Mouse (Mus musculus): Measurements from ENCODE around the gene Dynlrb2. TPM values are rescaled to one million over a fixed set of nuclear protein-coding genes. Genes with fewer than 3 reads are reported as not detected.

Gene Dynlrb2
- total RNA-seq (2021): not detected
- long read RNA-seq, experiment 1: 0 reads
- long read RNA-seq, experiment 2: 0 reads

- DNase-seq: peak; percentile 92
- intact Hi-C loops (cut with DNase I; ENCODE audit: low total_unique reads): no loop called here
These were observed at the start of gene Dynlrb2 for GRCm38 (mm10) chr8:116504477-116505120. Gene Dynlrb2 (plus strand): TSS chr8:116504974.

GRCm38 (mm10) chr8:116458569-116458968 is 46.2 kb upstream of the Dynlrb2 start:
- intact Hi-C loops (cut with DNase I; ENCODE audit: low total_unique reads): no loop called here
- no peak for DNase-seq

- DNase-seq: no peak
- intact Hi-C loops (cut with DNase I; ENCODE audit: low total_unique reads): no loop called here
These were observed 43.3 kb upstream of the Dynlrb2 start for GRCm38 (mm10) chr8:116461472-116461871.

- no peak for DNase-seq
- intact Hi-C loops (cut with DNase I; ENCODE audit: low total_unique reads): no loop called here
These were observed 38.2 kb upstream of the Dynlrb2 start for GRCm38 (mm10) chr8:116466586-116466985.

- intact Hi-C loops (cut with DNase I; ENCODE audit: low total_unique reads): no loop called here
These were observed 37.7 kb upstream of the Dynlrb2 start for GRCm38 (mm10) chr8:116467027-116467426.

GRCm38 (mm10) chr8:116477941-116478340 is 26.8 kb upstream of the Dynlrb2 start:
- intact Hi-C loops (cut with DNase I; ENCODE audit: low total_unique reads): loop anchor here (10.0 kb wide), 1 partner anchor 387 kb away; no protein-coding TSS in a partner anchor
- DNase-seq: no peak

More at GRCm38 (mm10) chr8:116467027-116467426, 37.7 kb upstream of the Dynlrb2 start:
- no peak for DNase-seq

- intact Hi-C loops (cut with DNase I; ENCODE audit: low total_unique reads): loop anchor here (10.0 kb wide), 1 partner anchor 386 kb away; no protein-coding TSS in a partner anchor
- DNase-seq: no peak
These were observed 26.1 kb upstream of the Dynlrb2 start for GRCm38 (mm10) chr8:116478681-116479080.

GRCm38 (mm10) chr8:116480894-116481293 is 23.9 kb upstream of the Dynlrb2 start:
- intact Hi-C loops (cut with DNase I; ENCODE audit: low total_unique reads): loop anchor here (5.0 kb wide), 1 partner anchor 276 kb away; no protein-coding TSS in a partner anchor
- DNase-seq: peak; percentile 42

GRCm38 (mm10) chr8:116482738-116483137 is 22.0 kb upstream of the Dynlrb2 start:
- intact Hi-C loops (cut with DNase I; ENCODE audit: low total_unique reads): loop anchor here (5.0 kb wide), 1 partner anchor 275 kb away; no protein-coding TSS in a partner anchor
- no peak for DNase-seq

GRCm38 (mm10) chr8:116484087-116484486 is 20.7 kb upstream of the Dynlrb2 start:
- intact Hi-C loops (cut with DNase I; ENCODE audit: low total_unique reads): loop anchor here (5.0 kb wide), 1 partner anchor 273 kb away; no protein-coding TSS in a partner anchor
- DNase-seq: no peak

GRCm38 (mm10) chr8:116488546-116488945 is 16.2 kb upstream of the Dynlrb2 start:
- intact Hi-C loops (cut with DNase I; ENCODE audit: low total_unique reads): no loop called here
- DNase-seq: no peak

GRCm38 (mm10) chr8:116500057-116500809 is 4.5 kb upstream of the Dynlrb2 start:
- no peak for DNase-seq
- intact Hi-C loops (cut with DNase I; ENCODE audit: low total_unique reads): no loop called here

- peak; percentile 64 for DNase-seq
- intact Hi-C loops (cut with DNase I; ENCODE audit: low total_unique reads): no loop called here
These were observed 3.9 kb downstream of the Dynlrb2 start for GRCm38 (mm10) chr8:116508721-116509120.

- no peak for DNase-seq
- intact Hi-C loops (cut with DNase I; ENCODE audit: low total_unique reads): no loop called here
These were observed 4.5 kb downstream of the Dynlrb2 start for GRCm38 (mm10) chr8:116509247-116509646.

- intact Hi-C loops (cut with DNase I; ENCODE audit: low total_unique reads): no loop called here
- DNase-seq: no peak
These were observed 14.9 kb downstream of the Dynlrb2 start for GRCm38 (mm10) chr8:116519676-116520075.

GRCm38 (mm10) chr8:116521208-116521607 is 16.4 kb downstream of the Dynlrb2 start:
- intact Hi-C loops (cut with DNase I; ENCODE audit: low total_unique reads): no loop called here
- DNase-seq: no peak

GRCm38 (mm10) chr8:116521641-116522040 is 16.9 kb downstream of the Dynlrb2 start:
- no peak for DNase-seq
- intact Hi-C loops (cut with DNase I; ENCODE audit: low total_unique reads): no loop called here

GRCm38 (mm10) chr8:116522104-116522767 is 17.5 kb downstream of the Dynlrb2 start:
- no peak for DNase-seq
- intact Hi-C loops (cut with DNase I; ENCODE audit: low total_unique reads): no loop called here

GRCm38 (mm10) chr8:116524915-116525314 is 20.1 kb downstream of the Dynlrb2 start:
- intact Hi-C loops (cut with DNase I; ENCODE audit: low total_unique reads): no loop called here
- DNase-seq: no peak

GRCm38 (mm10) chr8:116528736-116529135 is 24.0 kb downstream of the Dynlrb2 start:
- intact Hi-C loops (cut with DNase I; ENCODE audit: low total_unique reads): no loop called here
- no peak for DNase-seq
